Mouse (Mus musculus) heart, postnatal 0 days (tissue): ENCODE measurements at regions not wholly inside any gene's neighbourhood (a gene's known extent, or its start where the extent isn't known, plus 50 kb on each side); places are given as distances from the start of the nearest gene placed in this dataset.

Experiments used
- CTCF ChIP-seq: IDR thresholded peaks from 2 replicates; pipeline ENCODE4 v1.5.1; 2016; ENCODE audit warnings: antibody characterized with exemption, control low read depth, low read depth
- EP300 ChIP-seq: IDR thresholded peaks from 2 replicates; pipeline ENCODE4 v1.6.1; 2016; ENCODE audit warnings: antibody characterized with exemption, low read depth

DNA sequence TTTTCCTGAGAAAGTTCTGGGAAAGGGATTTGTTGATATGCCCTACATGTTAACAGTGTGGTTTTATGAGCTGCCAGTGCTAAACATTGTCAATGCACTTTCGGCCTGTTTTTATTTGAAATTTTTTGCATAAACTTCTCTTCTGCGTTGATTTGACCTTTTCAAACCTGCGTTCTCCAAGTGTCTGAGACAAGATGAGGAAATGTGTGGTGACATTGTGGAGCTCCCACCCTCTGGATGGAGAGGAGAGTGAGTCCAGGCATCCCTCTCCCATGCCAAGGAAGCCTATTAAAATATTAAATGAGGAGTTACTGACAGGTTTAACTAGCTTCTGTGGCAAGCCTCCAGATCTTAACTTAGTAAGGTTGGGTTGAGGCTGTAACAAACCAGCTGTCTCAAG lies 199.6 kb upstream of the Ldb2 start:
- TF ChIP-seq EP300: no peak
- TF ChIP-seq CTCF: no peak
